Mouse (Mus musculus): ENCODE data around the gene Pilra.

Pilra gene

GRCm38 (mm10) chr5:137823455-137824045, 12.5 kb downstream of the Pilra start:
- no peak for DNase-seq

- no peak for DNase-seq
Observed at GRCm38 (mm10) chr5:137822602-137823001, 13.5 kb downstream of the Pilra start.

GRCm38 (mm10) chr5:137822126-137822525, 14.0 kb downstream of the Pilra start:
- no peak for DNase-seq

GRCm38 (mm10) chr5:137817466-137818222, 18.4 kb downstream of the Pilra start:
- DNase-seq: no peak

- DNase-seq: no peak
Observed at GRCm38 (mm10) chr5:137808316-137808715, 27.8 kb downstream of the Pilra start.

- DNase-seq: no peak
Observed at GRCm38 (mm10) chr5:137806158-137806557, 29.9 kb downstream of the Pilra start.

- no peak for DNase-seq
Observed at GRCm38 (mm10) chr5:137800917-137801316, 35.2 kb downstream of the Pilra start.

GRCm38 (mm10) chr5:137796606-137797005, 39.5 kb downstream of the Pilra start:
- DNase-seq: no peak

- no peak for DNase-seq
Observed at GRCm38 (mm10) chr5:137791553-137791952, 44.5 kb downstream of the Pilra start.

- no peak for DNase-seq
Observed at GRCm38 (mm10) chr5:137788946-137789531, 47.0 kb downstream of the Pilra start.

GRCm38 (mm10) chr5:137788171-137788570, 47.9 kb downstream of the Pilra start:
- DNase-seq: no peak

- peak; percentile 96 for DNase-seq
Observed at GRCm38 (mm10) chr5:137787151-137787928, 48.7 kb downstream of the Pilra start, which contains the start of the genes Mepce and Zcwpw1. Mepce (minus strand) TSS chr5:137787655. Zcwpw1 (plus strand) TSS chr5:137787798.

GRCm38 (mm10) chr5:137786109-137786942, 49.8 kb downstream of the Pilra start:
- peak; percentile 99 for DNase-seq

- peak; percentile 41 for DNase-seq
Observed at GRCm38 (mm10) chr5:137785164-137786031, 50.7 kb downstream of the Pilra start.

- no peak for DNase-seq
Observed at GRCm38 (mm10) chr5:137784546-137784945, 51.5 kb downstream of the Pilra start.

GRCm38 (mm10) chr5:137783901-137784540, 52.1 kb downstream of the Pilra start:
- DNase-seq: no peak

- DNase-seq: no peak
Observed at GRCm38 (mm10) chr5:137782776-137783522, 53.1 kb downstream of the Pilra start.

- no peak for DNase-seq
Observed at GRCm38 (mm10) chr5:137781661-137782060, 54.4 kb downstream of the Pilra start.

GRCm38 (mm10) chr5:137779053-137779933, 56.8 kb downstream of the Pilra start:
- no peak for DNase-seq
